Mouse (Mus musculus) testis, adult 2 months (tissue): ENCODE results near the gene Rnf185.

Source experiments
- CTCF ChIP-seq: fragments of 200-500 bp; IDR thresholded peaks from 2 replicates; pipeline ENCODE4 v1.5.1; 2012; ENCODE audit warnings: low read depth, mild to moderate bottlenecking, inconsistent platforms, low read length, moderate library complexity; ENCODE audit not compliant: control insufficient read depth, insufficient read depth, insufficient replicate concordance
- POLR2A ChIP-seq: fragments of 200-500 bp; IDR thresholded peaks from 2 replicates; pipeline ENCODE4 v1.6.1; 2012; ENCODE audit warnings: low read depth, mild to moderate bottlenecking, inconsistent platforms, low read length, moderate library complexity; ENCODE audit not compliant: control insufficient read depth

DNA sequence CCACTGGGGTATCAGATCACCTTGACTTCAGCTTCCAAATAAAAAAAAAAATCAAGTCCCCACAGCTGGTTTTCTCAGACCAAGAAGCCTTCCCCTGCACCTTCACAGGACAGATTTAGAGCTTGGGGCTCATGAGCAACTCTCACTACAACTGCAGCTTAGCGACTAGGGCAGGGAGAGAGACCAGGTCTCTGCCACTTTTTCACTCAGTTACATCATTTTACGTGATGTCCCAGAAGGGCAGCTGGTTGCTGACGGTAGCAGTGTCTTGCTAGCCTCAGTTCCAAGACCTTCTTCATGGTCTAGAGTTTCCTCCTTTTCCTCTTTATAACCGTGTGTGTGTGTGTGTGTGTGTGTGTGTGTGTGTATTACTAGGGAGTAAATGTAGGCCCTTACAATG lies 18.4 kb downstream of the Rnf185 start:
- TF ChIP-seq CTCF (no peak), POLR2A (no peak)
